Mouse (Mus musculus) hindbrain, embryonic 14.5 days (tissue): ENCODE measurements around the gene Zbtb24. TPM values are rescaled to one million over a fixed set of nuclear protein-coding genes. Genes with fewer than 3 reads are reported as not detected.
"Not testable (repeated sequence)": the region's sequence is repeated elsewhere in the genome, so short reads cannot be mapped to it uniquely, and the experiment has no call there.

Experiments
- ATAC-seq: fragments of 200-750 bp; cut with Nextera tagmentation; 2 replicates; pipeline ENCODE4 v1.8.0; 2017; ENCODE audit warnings: moderate number of reproducible peaks, mild to moderate bottlenecking, moderate TSS enrichment, moderate library complexity; ENCODE audit not compliant: low FRiP score
- DNase-seq: peaks from one replicate; pipeline ENCODE4 v3.0.0-alpha.2; 2015; ENCODE audit warnings: low spot score
- H3K27ac ChIP-seq: fragments of 300-500 bp; sonication (generic); 2 replicates; pipeline ENCODE4 v1.5.1; 2014; ENCODE audit warnings: mild to moderate bottlenecking, moderate library complexity
- H3K27me3 ChIP-seq: fragments of 300-500 bp; sonication (generic); 2 replicates; pipeline ENCODE4 v1.6.1; 2014; ENCODE audit warnings: mild to moderate bottlenecking, low read length, mixed read lengths; ENCODE audit not compliant: control insufficient read depth, insufficient read depth
- H3K36me3 ChIP-seq: fragments of 300-500 bp; sonication (generic); replicated peaks from 2 replicates; pipeline ENCODE4 v1.6.1; 2014; ENCODE audit not compliant: control insufficient read depth, insufficient read depth
- H3K4me1 ChIP-seq: fragments of 300-500 bp; sonication (generic); replicated peaks from 2 replicates; pipeline ENCODE4 v1.6.1; 2014; ENCODE audit warnings: antibody characterized with exemption, low read length, mixed read lengths; ENCODE audit not compliant: control insufficient read depth, insufficient read depth
- H3K4me2 ChIP-seq: fragments of 300-500 bp; sonication (generic); replicated peaks from 2 replicates; pipeline ENCODE4 v1.6.1; 2014; ENCODE audit warnings: mild to moderate bottlenecking, moderate library complexity
- H3K4me3 ChIP-seq: fragments of 300-500 bp; sonication (generic); replicated peaks from 2 replicates; pipeline ENCODE4 v1.5.1; 2014; ENCODE audit warnings: mild to moderate bottlenecking, low read length
- H3K9ac ChIP-seq: fragments of 300-500 bp; sonication (generic); 2 replicates; pipeline ENCODE4 v1.6.1; 2014
- H3K9me3 ChIP-seq: fragments of 300-500 bp; sonication (generic); 2 replicates; pipeline ENCODE4 v1.6.1; 2016; ENCODE audit warnings: low read length; ENCODE audit not compliant: control insufficient read depth
- WGBS: fragments of 180-500 bp; shearing (Covaris S2); extraction: QIAGEN DNeasy Blood & Tissue Kit; methylation state at CpG from one replicate; pipeline ENCODE4 v1.1.7; 2014; 5-methylcytosine and 5-hydroxymethylcytosine counted together
- polyA plus RNA-seq: library from polyadenylated mRNA; unstranded; fragments of >200 nt; fragmentation: Nextera tagmentation; extraction: Ambion mirVana; gene quantifications from 2 replicates; pipeline ENCODE4 v1.2.1, GENCODE M21; 2014

Zbtb24 gene
- polyA plus RNA-seq, 1 experiment from 2014 or later, result 19.1 TPM

DNA sequence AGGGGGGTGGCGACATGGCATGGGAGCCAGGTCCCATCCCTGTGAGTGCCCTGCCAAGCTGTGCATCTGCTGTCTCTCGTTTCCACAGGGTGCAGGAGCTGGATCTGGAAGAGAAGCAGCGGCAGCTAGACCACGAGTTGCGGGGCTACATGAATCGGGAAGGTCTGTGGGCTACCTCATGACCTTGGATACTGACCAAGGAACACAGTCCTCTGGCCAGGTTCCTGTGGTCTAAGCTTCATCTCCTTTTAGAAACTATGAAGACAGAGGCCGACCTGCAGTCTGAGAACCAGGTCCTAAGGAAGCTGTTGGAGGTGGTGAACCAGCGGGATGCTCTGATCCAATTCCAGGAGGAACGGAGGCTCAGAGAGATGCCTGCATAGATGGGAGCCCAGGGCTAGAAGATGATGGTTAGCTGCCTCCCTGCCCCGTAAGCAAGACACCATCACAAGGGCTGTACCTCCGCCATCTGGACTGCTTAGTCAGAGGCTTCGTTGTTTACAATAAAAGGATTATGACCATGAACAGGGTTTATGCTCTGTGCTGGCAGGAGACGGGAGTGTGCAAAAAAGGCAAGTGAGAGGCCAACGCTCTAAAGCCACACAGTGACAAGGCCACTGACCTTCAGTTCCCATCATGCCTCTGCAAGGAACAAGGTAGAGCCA is 36.5 kb downstream of the Zbtb24 start:
- peaks cover 3% of the 10 kb centered on the region for H3K27me3 ChIP-seq
- no peak overlapping the region for H3K9ac ChIP-seq
- DNase-seq (no peak), ATAC-seq (no peak)
- H3K4me3 ChIP-seq, result no peak overlapping the region
- H3K27ac ChIP-seq, result no peak overlapping the region
- 83% methylated on average over 14 of the region's 14 CpGs for WGBS
- no peak overlapping the region for H3K4me2 ChIP-seq
- H3K4me1 ChIP-seq, result 0 out of 2 replicates have a peak, but pooled peaks cover 15% of the 10 kb centered on the region
- H3K9me3 ChIP-seq, result no peaks in the 10 kb centered on the region
- peaks cover 51% of the 10 kb centered on the region for H3K36me3 ChIP-seq

DNA sequence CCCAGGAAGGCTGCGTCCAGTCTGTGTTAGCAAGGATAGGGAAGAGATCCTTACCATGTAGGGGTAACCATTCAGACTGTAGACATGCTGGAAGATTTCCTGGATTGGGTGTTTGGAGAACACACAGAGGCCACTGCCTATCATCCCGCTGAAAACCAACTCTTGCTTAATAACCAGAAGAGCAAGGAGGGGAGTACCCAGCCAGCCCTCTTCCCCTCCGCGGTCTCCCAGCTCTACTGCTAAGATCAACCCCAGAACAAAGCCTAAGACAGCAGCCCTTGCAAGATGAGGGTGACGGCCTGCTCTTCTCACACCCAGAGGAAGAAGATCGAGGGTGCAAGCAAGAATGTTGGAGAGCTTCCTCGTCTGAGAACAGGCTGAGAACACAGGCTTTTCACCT is 38.7 kb downstream of the Zbtb24 start:
- Histone ChIP-seq H3K27ac (no peak overlapping the region), H3K9me3 (no peaks in the 10 kb centered on the region), H3K36me3 (peaks cover 34% of the 10 kb centered on the region), H3K4me3 (peak overlapping the region; percentile 51), H3K4me2 (peak overlapping the region; percentile 95), H3K27me3 (peaks cover 5% of the 10 kb centered on the region), H3K4me1 (0 out of 2 replicates have a peak, but pooled peaks cover 15% of the 10 kb centered on the region), H3K9ac (peak overlapping the region; percentile 69; the same call in 1 of the 2 replicates)
- ATAC-seq (no peak), DNase-seq (no peak)
- 45% methylated on average over 7 of the region's 7 CpGs for WGBS

DNA sequence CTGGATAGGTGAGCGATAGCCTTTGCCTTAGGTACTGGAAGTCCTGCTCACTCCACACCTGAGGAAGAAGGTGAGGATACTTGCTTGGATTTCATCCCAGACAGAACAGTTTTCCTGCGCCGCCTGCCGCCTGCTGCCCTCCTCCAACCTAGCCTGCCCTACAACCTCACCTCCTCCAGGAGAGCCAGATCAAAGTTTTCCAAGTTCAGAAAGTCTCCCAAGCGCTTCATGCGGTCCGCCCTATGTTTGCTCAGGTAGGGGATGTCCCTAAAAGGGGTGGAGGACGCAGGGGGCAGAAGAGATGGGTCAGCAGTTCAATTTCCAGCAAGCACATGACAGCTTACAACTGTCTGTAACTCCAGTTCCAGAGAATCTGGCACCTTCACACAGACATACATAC is 39.1 kb downstream of the Zbtb24 start:
- DNase-seq, result no peak
- 0 out of 2 replicates have a peak, but pooled peaks cover 15% of the 10 kb centered on the region for H3K4me1 ChIP-seq
- peak overlapping the region; percentile 51 for H3K4me3 ChIP-seq
- 38% methylated on average over 8 of the region's 8 CpGs for WGBS
- H3K27me3 ChIP-seq, result peaks cover 5% of the 10 kb centered on the region
- peaks cover 34% of the 10 kb centered on the region for H3K36me3 ChIP-seq
- H3K27ac ChIP-seq, result no peak overlapping the region
- peak overlapping the region; percentile 69; the same call in 1 of the 2 replicates for H3K9ac ChIP-seq
- no peak for ATAC-seq
- peak overlapping the region; percentile 95 for H3K4me2 ChIP-seq
- no peaks in the 10 kb centered on the region for H3K9me3 ChIP-seq

DNA sequence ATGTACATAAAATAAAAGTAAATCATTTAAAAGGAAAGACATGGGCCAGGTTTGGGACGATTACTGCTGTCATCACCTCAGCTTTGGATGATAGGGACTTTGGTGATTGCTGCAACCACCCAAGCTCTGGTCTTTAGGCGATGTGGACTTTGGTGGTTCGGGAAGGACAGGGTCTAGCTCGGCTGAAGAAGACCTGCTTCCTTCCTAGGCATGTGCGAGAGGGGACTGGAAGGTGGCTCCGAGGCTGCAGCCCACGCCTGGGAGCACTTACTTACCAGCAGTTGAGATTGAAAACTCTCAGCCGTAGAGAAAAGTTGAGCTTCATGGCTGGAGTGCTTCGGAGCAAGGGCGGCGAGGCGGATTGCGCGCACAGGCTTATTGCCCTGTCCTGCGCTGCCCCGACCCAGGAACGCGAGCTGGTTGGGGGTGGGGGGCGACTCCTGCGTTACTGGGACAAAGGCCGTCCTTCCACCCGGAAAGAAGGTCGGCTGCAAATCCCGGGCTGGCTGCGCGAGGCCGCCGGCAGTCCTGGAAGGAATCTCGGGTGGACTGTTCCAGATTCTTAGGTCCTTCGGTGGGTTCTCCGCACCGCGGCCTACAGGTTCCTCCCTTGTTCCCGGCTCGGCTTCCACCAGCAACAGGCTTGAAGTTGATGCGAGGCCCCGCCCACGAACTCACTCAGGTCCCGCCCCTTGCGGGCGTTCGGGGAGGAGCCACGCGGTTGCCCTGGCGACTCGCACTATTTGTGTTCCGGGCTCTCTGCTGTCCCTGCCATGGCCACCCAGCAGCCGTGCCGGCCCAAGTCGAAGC is 39.7 kb downstream of the Zbtb24 start, which contains the start of the genes Smpd2 and Ppil6:
TSS of gene Smpd2 (minus strand) at position 662 of the 810 bp plus-strand sequence.
TSS of gene Ppil6 (plus strand) at position 732 of the 810 bp plus-strand sequence.
- peak; percentile 90 for DNase-seq
- 0 out of 2 replicates have a peak, but pooled peaks cover 15% of the 10 kb centered on the region for H3K4me1 ChIP-seq
- H3K4me3 ChIP-seq, result peak within 1 kb of the TSS; percentile 51
- peaks cover 5% of the 10 kb centered on the region for H3K27me3 ChIP-seq
- ATAC-seq, result peak; percentile 95
- no peaks in the 10 kb centered on the region for H3K9me3 ChIP-seq
- peaks cover 30% of the 10 kb centered on the region for H3K36me3 ChIP-seq
- H3K9ac ChIP-seq, result peak within 1 kb of the TSS; percentile 69
- peak within 1 kb of the TSS; percentile 95 for H3K4me2 ChIP-seq
- no peak within 1 kb of the TSS for H3K27ac ChIP-seq
- WGBS, result under 1% methylated on average over 50 of the region's 50 CpGs

DNA sequence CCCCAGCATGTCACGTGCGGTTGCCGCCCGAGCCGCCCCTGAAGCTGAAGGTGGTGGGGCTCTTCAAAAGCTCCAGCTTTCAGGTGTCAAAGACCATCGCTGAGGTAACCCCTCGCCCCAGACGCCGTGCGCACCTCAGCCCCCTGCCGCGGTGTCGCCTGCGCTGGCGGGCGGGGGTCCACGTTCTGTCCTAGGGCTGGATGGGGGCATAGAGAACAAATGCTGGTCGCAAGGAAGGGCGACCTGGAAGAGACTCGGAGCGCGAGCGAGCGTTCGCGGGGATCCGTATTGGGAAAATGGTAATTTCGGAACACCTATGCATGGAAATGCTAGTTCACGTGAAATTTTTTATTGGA is 40.3 kb downstream of the Zbtb24 start:
- peak overlapping the region; percentile 69 for H3K9ac ChIP-seq
- H3K27me3 ChIP-seq, result peaks cover 5% of the 10 kb centered on the region
- WGBS, result under 1% methylated on average over 29 of the region's 29 CpGs
- 0 out of 2 replicates have a peak, but pooled peaks cover 15% of the 10 kb centered on the region for H3K4me1 ChIP-seq
- ATAC-seq (peak; percentile 58; the same call in 1 of the 2 replicates), DNase-seq (no peak)
- peak overlapping the region; percentile 95 for H3K4me2 ChIP-seq
- no peak overlapping the region for H3K27ac ChIP-seq
- peaks cover 24% of the 10 kb centered on the region for H3K36me3 ChIP-seq
- no peaks in the 10 kb centered on the region for H3K9me3 ChIP-seq
- peak overlapping the region; percentile 51 for H3K4me3 ChIP-seq

DNA sequence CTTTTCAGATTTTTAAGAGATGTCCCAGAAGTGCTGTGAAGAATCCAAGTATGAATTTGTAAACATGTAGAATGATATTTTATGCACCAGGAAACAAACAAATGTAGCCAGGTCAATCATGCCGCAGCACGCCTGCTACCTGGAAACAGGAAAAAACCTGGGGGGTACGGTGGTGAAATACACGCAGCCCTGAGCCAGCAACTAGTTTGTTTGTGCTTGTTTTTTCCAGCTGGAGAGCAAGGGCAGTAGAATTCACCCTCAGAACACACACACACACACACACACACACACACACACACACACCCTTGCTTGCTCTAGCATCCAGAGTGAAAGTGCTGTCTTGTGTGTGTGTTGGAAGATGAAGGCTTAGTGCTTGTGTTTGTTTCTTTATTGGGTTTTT is 40.9 kb downstream of the Zbtb24 start:
- 0 out of 2 replicates have a peak, but pooled peaks cover 15% of the 10 kb centered on the region for H3K4me1 ChIP-seq
- H3K36me3 ChIP-seq, result peaks cover 19% of the 10 kb centered on the region
- H3K4me2 ChIP-seq, result peak overlapping the region; percentile 95
- no peak overlapping the region for H3K27ac ChIP-seq
- peak overlapping the region; percentile 51 for H3K4me3 ChIP-seq
- H3K9me3 ChIP-seq, result no peaks in the 10 kb centered on the region
- peaks cover 5% of the 10 kb centered on the region for H3K27me3 ChIP-seq
- 41% methylated on average over 4 of the region's 4 CpGs for WGBS
- no peak for DNase-seq
- no peak for ATAC-seq
- H3K9ac ChIP-seq, result no peak overlapping the region

DNA sequence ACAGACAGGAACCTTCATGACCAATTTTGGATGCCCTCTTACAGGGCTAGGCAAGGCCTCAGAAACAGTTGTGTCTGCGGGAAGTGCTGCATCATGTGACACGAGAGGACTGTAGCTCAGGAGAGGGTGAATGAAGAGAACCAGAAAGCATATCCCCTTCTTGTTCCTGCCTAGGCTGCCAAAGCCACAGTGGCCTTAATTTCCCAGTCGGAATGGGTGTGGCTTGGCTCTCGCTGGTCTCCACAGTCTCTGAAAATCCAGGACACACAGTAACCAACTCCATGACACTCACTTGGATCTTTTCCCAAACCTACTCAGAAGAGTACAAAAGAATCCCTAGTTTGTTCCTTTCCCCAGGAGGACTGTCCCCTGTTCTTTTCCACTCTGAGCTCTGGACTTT is 50.8 kb downstream of the Zbtb24 start:
- peak; percentile 52 for DNase-seq
- no peak overlapping the region for H3K4me3 ChIP-seq
- H3K9ac ChIP-seq, result no peak overlapping the region
- no peaks in the 10 kb centered on the region for H3K4me1 ChIP-seq
- no peaks in the 10 kb centered on the region for H3K27me3 ChIP-seq
- H3K9me3 ChIP-seq, result no peaks in the 10 kb centered on the region
- no peak overlapping the region for H3K27ac ChIP-seq
- WGBS, result 60% methylated on average over 4 of the region's 4 CpGs
- ATAC-seq, result no peak
- no peaks in the 10 kb centered on the region for H3K36me3 ChIP-seq
- H3K4me2 ChIP-seq, result no peak overlapping the region

DNA sequence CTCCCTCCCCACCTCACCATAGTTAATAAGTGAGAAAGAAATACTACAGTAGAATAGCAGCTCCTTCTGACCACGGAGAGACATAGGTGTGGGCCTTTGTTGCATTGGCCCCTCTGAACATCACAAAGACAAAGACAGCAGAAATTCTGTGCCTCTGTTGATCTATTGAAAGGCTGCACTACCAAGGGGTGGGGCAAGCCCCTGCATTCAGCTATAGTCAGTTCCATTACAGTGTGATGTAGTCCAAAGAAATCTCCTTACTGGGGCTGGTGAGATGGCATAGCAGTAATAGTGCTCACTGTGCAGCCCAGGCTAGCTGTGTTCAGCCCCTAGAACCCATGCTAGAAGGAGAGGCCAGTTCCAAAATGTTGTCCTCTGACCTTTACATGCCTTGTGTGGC is 54.8 kb downstream of the Zbtb24 start:
- no peak overlapping the region for H3K4me3 ChIP-seq
- H3K9ac ChIP-seq, result no peak overlapping the region
- H3K9me3 ChIP-seq, result no peaks in the 10 kb centered on the region
- DNase-seq (no peak), ATAC-seq (no peak; the same call in 1 of the 2 replicates)
- no peak overlapping the region for H3K4me2 ChIP-seq
- 88% methylated on average over 1 of the region's 1 CpGs for whole genome bisulfite sequencing
- H3K36me3 ChIP-seq, result no peaks in the 10 kb centered on the region
- H3K27ac ChIP-seq, result no peak overlapping the region
- no peaks in the 10 kb centered on the region for H3K4me1 ChIP-seq
- H3K27me3 ChIP-seq, result no peaks in the 10 kb centered on the region

DNA sequence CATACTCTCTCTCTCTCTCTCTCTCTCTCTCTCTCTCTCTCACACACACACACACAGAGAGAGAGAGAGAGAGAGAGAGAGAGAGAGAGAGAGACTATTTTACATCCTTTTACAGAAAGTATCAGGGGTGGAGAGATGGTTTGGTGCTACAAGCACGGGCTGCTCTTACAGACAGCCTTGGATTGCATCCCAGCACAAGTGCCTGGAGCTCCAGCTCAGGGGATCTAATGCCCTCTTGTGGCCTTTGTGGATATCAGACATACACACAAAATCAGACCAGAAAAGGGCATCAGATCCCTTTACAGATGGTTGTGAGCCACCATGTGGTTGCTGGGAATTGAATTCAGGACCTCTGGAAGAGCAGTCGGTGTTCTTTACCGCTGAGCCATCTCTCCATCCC is 55.3 kb downstream of the Zbtb24 start:
- peak; percentile 66; the same call in 1 of the 2 replicates for ATAC-seq

More for the DNA sequence above, 55.3 kb downstream of the Zbtb24 start:
- H3K4me3 ChIP-seq, H3K27me3 ChIP-seq, H3K4me1 ChIP-seq, H3K27ac ChIP-seq, H3K36me3 ChIP-seq, H3K4me2 ChIP-seq, H3K9ac ChIP-seq, H3K9me3 ChIP-seq: not testable (repeated sequence)
- 3% methylated on average over 3 of the region's 3 CpGs for WGBS
- peak; percentile 84 for DNase-seq
